Mouse (Mus musculus): ENCODE data around the gene Endod1. TPM values are rescaled to one million over a fixed set of nuclear protein-coding genes. Genes with fewer than 3 reads are reported as not detected.

Gene Endod1
- polyA plus RNA-seq, 1 experiment: 123 TPM

DNA sequence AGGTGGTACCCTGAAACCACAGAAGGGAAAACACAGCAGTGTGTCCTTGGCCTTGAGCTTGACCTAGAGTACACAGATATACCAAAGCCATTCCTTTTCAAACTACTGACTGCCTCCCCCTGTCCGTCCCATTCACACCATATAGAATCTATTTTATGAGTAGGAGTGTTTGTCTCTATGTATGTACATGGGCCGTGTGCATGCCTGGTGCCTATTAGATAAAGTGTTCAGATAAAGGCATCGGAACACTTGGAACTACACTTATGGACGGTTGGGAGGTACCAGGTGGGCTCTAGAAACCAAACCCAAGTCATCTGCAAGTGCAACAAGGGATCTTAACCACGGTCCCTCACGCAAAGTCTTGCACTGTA is 16.1 kb upstream of the Endod1 start:
- 91% methylated on average over 6 of the region's 6 CpGs for WGBS
- TF ChIP-seq CTCF (IDR thresholded peaks at IDR 0.05; ENCODE audit: borderline replicate concordance, insufficient read depth, low read depth, low read length) (no peak), POLR2A (IDR thresholded peaks at IDR 0.05; ENCODE audit: borderline replicate concordance, insufficient read depth, low read length) (no peak)
- DNase-seq: no peak
- Histone ChIP-seq H3K27me3 (ENCODE audit: control insufficient read depth, insufficient read depth, low read length) (no peaks in the 10 kb centered on the region), H3K4me3 (replicated peaks; ENCODE audit: insufficient read depth, low read depth, low read length) (no peak overlapping the region), H3K27ac (ENCODE audit: insufficient read depth, low read length) (no peak overlapping the region), H3K4me1 (ENCODE audit: control insufficient read depth, insufficient read depth, low read length) (no peaks in the 10 kb centered on the region)

DNA sequence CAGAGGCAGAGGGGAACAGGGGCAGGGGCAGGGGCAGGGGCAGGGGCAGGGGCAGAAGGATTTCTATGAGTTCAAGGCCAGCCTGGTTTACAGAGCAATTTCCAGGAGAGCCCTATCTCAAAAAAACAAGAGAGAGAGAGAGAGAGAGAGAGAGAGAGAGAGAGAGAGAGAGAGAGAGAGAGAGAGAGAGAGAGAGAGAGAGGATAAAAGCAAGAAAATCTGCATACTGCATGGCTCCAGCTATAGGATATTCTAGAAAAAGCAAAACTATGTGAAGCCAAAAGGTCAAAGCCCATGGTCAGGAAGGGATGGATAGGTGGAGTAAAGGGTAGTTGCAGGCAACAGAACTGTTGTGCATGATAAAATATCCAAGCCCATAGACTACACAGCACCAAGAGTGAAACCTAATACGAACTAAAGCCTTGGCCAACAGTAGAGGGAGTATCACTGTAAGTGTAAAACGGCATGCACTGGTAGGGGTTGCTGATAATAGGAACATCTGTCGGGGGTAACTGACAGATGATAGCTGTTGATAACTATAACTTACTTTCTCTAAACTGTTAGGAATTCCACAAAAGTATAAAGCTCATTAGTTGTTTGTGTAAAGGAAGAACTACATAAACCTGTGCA is 15.6 kb upstream of the Endod1 start:
- 79% methylated on average over 3 of the region's 3 CpGs for WGBS
- TF ChIP-seq CTCF (IDR thresholded peaks at IDR 0.05; ENCODE audit: borderline replicate concordance, insufficient read depth, low read depth, low read length) (no peak), POLR2A (IDR thresholded peaks at IDR 0.05; ENCODE audit: borderline replicate concordance, insufficient read depth, low read length) (no peak)
- no peak overlapping the region for H3K27ac ChIP-seq (ENCODE audit: insufficient read depth, low read length)

DNA sequence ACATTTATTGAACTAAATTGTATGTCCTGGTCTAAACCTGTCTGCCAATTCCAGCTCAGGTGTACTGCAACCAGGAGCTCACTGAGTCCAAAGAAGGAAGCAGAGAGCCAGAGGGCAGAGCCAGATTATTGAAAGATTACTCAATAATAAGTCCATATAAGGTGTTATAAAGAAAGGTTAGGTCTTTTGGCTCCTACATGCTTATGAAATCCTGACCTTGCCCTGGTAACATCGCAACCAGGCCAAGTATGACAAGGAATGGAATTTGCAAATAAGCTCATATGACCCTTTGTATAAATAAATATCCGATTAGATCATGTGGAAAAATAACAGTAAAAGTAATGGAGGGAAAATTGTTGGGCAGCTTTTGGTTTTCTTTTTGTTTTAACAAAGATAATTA is 14.8 kb upstream of the Endod1 start:
- no peak for TF ChIP-seq POLR2A (IDR thresholded peaks at IDR 0.05; ENCODE audit: borderline replicate concordance, insufficient read depth, low read length)
- TF ChIP-seq CTCF (IDR thresholded peaks at IDR 0.05; ENCODE audit: borderline replicate concordance, insufficient read depth, low read depth, low read length): no peak
- WGBS: 82% methylated on average over 2 of the region's 2 CpGs

More for the DNA sequence above, 15.6 kb upstream of the Endod1 start:
- no peaks in the 10 kb centered on the region for H3K27me3 ChIP-seq (ENCODE audit: control insufficient read depth, insufficient read depth, low read length)
- H3K4me3 ChIP-seq (replicated peaks; ENCODE audit: insufficient read depth, low read depth, low read length): no peak overlapping the region
- no peaks in the 10 kb centered on the region for H3K4me1 ChIP-seq (ENCODE audit: control insufficient read depth, insufficient read depth, low read length)
- DNase-seq: no peak

DNA sequence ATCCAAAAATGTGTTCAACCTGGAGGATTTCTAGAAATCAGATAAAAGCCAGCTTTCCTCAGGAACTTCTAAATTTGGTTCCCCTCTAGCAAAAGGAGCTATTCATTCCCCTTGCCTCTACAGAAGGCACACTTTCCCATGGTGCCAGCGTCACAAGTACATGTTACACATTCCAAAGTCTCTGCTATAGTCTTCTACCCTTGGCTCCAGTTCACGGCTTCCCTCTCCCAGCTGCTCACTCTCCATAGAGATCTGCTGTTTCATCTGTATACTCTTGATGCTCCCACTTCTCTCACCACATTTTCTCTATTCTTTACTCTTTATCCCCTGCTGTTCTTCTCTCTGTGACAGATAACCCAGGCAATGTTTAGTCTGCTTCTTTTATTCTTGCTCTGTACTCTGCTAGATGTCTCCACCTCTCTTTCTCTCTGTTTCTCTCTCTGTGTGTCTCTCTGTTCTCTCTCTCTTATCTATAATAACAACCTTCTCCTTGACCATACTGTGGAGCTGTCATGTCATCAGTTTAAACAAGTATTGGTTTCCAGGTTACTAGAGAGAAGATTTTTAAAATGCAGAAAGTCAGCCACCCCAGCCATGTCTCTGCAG is 13.8 kb upstream of the Endod1 start:
- H3K27me3 ChIP-seq (ENCODE audit: control insufficient read depth, insufficient read depth, low read length): no peaks in the 10 kb centered on the region
- 20% methylated on average over 2 of the region's 2 CpGs for WGBS
- H3K4me1 ChIP-seq (ENCODE audit: control insufficient read depth, insufficient read depth, low read length): peaks cover 3% of the 10 kb centered on the region; the same call in 1 of the 2 replicates
- no peak overlapping the region for H3K4me3 ChIP-seq (replicated peaks; ENCODE audit: insufficient read depth, low read depth, low read length)
- DNase-seq: no peak
- TF ChIP-seq CTCF (IDR thresholded peaks at IDR 0.05; ENCODE audit: borderline replicate concordance, insufficient read depth, low read depth, low read length): no peak
- no peak for TF ChIP-seq POLR2A (IDR thresholded peaks at IDR 0.05; ENCODE audit: borderline replicate concordance, insufficient read depth, low read length)
- H3K27ac ChIP-seq (ENCODE audit: insufficient read depth, low read length): no peak overlapping the region

More for the DNA sequence above, 14.8 kb upstream of the Endod1 start:
- no peaks in the 10 kb centered on the region for H3K4me1 ChIP-seq (ENCODE audit: control insufficient read depth, insufficient read depth, low read length)
- no peak for DNase-seq
- H3K4me3 ChIP-seq (replicated peaks; ENCODE audit: insufficient read depth, low read depth, low read length): no peak overlapping the region
- no peak overlapping the region for H3K27ac ChIP-seq (ENCODE audit: insufficient read depth, low read length)
- H3K27me3 ChIP-seq (ENCODE audit: control insufficient read depth, insufficient read depth, low read length): no peaks in the 10 kb centered on the region

DNA sequence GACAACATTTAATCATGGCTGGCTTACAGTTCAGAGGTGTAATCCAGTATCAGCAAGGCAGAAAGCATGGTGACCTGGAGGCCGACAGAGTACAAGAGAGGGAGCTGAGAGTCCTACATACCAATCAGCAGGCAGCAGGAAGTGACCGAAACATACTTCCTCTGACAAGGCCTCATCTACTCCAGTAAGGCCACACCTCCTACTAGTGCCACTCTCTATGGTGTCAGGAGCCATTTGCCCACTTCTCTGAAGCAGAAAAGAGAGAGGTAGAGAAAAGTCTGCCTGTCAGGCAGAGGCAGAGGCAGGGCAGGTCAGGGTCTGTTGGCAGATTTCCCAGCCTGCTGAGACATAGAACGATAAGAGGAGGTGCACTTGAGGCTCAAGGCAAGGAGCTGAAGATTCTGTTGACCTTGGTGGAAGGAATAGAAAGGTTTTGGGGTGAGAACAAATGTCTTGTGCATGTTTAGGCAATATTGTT is 10.6 kb upstream of the Endod1 start:
- no peak overlapping the region for H3K27ac ChIP-seq (ENCODE audit: insufficient read depth, low read length)
- peaks cover 11% of the 10 kb centered on the region; the same call in 1 of the 2 replicates for H3K4me1 ChIP-seq (ENCODE audit: control insufficient read depth, insufficient read depth, low read length)
- no peaks in the 10 kb centered on the region for H3K27me3 ChIP-seq (ENCODE audit: control insufficient read depth, insufficient read depth, low read length)
- TF ChIP-seq CTCF (IDR thresholded peaks at IDR 0.05; ENCODE audit: borderline replicate concordance, insufficient read depth, low read depth, low read length) (no peak), POLR2A (IDR thresholded peaks at IDR 0.05; ENCODE audit: borderline replicate concordance, insufficient read depth, low read length) (no peak)
- 70% methylated on average over 3 of the region's 3 CpGs for WGBS
- DNase-seq: no peak
- H3K4me3 ChIP-seq (replicated peaks; ENCODE audit: insufficient read depth, low read depth, low read length): no peak overlapping the region

DNA sequence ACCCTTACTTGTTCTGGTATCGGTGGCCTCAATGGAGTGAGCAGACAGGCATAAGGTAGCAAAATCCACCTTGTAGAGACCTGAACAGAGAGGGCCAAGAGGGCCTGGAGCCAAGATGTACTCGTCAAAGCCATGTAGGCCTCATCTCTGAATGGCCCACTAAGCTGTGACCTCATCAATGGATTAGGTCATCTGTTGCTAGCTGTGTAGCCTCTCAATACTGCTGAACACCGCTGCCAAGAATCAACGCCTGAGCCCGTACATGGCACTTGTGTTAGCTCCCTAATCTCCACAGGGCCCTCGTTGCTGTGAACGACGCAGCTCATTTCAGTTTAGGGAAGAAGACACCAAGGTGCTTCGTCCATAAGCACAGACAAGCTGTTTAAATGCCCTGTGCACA is 10.0 kb upstream of the Endod1 start:
- Histone ChIP-seq H3K4me3 (replicated peaks; ENCODE audit: insufficient read depth, low read depth, low read length) (no peak overlapping the region), H3K27ac (ENCODE audit: insufficient read depth, low read length) (no peak overlapping the region), H3K4me1 (ENCODE audit: control insufficient read depth, insufficient read depth, low read length) (peaks cover 11% of the 10 kb centered on the region; the same call in 1 of the 2 replicates), H3K27me3 (ENCODE audit: control insufficient read depth, insufficient read depth, low read length) (no peaks in the 10 kb centered on the region)
- no peak for TF ChIP-seq POLR2A (IDR thresholded peaks at IDR 0.05; ENCODE audit: borderline replicate concordance, insufficient read depth, low read length)
- no peak for TF ChIP-seq CTCF (IDR thresholded peaks at IDR 0.05; ENCODE audit: borderline replicate concordance, insufficient read depth, low read depth, low read length)
- no peak for DNase-seq
- WGBS: 84% methylated on average over 9 of the region's 9 CpGs

DNA sequence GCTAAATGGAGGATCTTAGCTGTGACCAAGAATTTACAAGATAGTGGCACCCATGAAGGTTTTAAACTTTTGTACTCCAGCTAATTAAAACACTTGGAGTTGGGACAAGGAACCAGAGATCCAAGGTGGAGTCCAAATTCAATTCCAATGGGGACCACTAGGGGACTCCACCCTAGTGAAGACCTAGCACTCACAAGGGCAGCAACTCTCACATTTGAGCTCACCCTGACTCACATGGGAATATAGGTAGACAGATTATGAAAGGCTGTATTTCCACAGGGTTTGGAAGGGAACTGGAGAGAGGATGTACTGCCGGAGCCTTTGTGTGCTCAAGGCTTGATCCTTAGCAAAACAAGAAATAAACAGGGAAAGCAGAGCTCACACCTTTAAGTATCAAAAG is 9.0 kb upstream of the Endod1 start:
- peak in 1 of 2 experiments; percentile 33 for DNase-seq
- TF ChIP-seq CTCF (IDR thresholded peaks at IDR 0.05; ENCODE audit: borderline replicate concordance, insufficient read depth, low read depth, low read length) (0 out of 2 replicates have a peak, but pooled peaks have one; percentile 19), POLR2A (IDR thresholded peaks at IDR 0.05; ENCODE audit: borderline replicate concordance, insufficient read depth, low read length) (no peak)
- no peak overlapping the region; the same call in 1 of the 2 replicates for H3K27ac ChIP-seq (ENCODE audit: insufficient read depth, low read length)
- no peaks in the 10 kb centered on the region for H3K27me3 ChIP-seq (ENCODE audit: control insufficient read depth, insufficient read depth, low read length)
- WGBS: 94% methylated on average over 1 of the region's 1 CpGs
- peaks cover 11% of the 10 kb centered on the region; the same call in 1 of the 2 replicates for H3K4me1 ChIP-seq (ENCODE audit: control insufficient read depth, insufficient read depth, low read length)
- H3K4me3 ChIP-seq (replicated peaks; ENCODE audit: insufficient read depth, low read depth, low read length): no peak overlapping the region
